Mouse (Mus musculus) layer of hippocampus, adult 2 months (tissue): ENCODE measurements at regions not wholly inside any gene's neighbourhood (a gene's known extent, or its start where the extent isn't known, plus 50 kb on each side); places are given as distances from the start of the nearest gene placed in this dataset.
A peak's percentile ranks its signal among the peaks of the same experiment; 100 is the strongest.

Experiments used
- DNase-seq, 2 experiments: peaks; one replicate each; pipeline ENCODE4 v3.0.0; 2022; ENCODE audit warnings: low spot score in 2 of 2
- H3K27ac ChIP-seq: fragments of 200-600 bp; 2 replicates; pipeline ENCODE4 v1.8.1; 2022
- H3K4me3 ChIP-seq: fragments of 200-600 bp; 2 replicates; pipeline ENCODE4 v1.8.1; 2022; ENCODE audit warnings: mild to moderate bottlenecking
- CTCF ChIP-seq: fragments of 200-600 bp; conservative IDR thresholded peaks from 2 replicates; pipeline ENCODE4 v1.8.1; 2022; ENCODE audit warnings: antibody characterized with exemption, mild to moderate bottlenecking, moderate library complexity

DNA sequence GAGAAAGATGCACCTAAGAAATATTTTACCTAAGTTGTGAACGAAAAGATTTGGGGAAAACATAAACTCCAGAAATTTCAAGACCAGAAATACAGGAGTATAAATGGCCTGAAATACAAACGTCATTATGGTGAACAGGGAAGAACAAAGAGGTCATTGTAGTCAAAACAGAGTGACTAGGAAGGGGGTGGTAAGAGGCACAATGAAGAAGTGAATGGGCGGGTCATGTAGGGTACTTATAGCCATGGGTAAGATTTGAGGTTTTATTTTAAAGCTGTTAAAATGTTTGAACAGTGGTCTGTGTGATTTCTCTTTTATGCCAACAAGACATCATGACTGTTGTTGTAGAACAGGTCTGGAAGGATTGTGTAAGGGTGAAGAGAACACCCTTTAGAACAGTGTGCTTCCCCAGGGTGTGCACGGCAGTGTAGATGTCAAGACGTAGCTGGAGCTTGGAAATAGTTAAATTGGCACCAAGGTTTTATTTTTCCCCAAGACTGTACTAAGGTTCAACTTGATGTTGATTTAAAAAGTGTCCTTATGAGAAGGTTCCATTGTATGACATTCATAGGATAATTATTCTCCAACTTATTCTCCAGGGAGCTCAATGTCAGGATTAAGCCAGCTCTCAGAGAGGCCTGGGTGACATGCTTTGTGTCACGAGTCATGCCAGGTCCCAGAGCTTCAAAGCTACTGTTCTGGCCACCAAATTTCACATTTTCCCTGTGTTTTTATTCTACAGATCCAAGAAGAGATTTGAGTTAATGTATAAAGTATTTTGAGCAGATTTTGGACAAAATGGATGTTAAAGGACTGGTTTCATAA is 255.6 kb downstream of the Ptprc start:
- H3K4me3 ChIP-seq: no peak overlapping the region
- TF ChIP-seq CTCF: no peak
- H3K27ac ChIP-seq: peak overlapping the region; percentile 36; the same call in 1 of the 2 replicates
- no peak for DNase-seq

DNA sequence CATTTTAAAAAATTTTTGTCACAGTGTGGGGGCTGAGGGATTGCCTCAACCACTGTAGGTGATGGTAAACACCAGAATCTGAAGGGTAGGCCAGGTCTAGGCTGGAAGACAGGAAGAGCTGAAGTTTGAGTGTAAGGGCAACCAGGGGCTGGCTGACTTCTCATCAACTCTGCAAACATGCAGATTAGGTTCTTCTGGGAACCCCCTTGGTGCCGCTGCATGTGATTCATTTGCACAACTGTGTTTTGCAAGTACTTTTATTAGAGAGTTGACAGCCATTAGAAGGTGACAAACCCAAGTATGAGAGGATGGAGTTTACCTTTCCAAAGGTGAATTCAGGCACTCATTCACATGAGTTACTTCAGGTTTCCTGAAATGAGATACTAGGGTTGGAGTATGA is 258.1 kb downstream of the Ptprc start:
- Histone ChIP-seq H3K27ac (no peak overlapping the region), H3K4me3 (no peak overlapping the region)
- no peak for DNase-seq
- no peak for TF ChIP-seq CTCF

DNA sequence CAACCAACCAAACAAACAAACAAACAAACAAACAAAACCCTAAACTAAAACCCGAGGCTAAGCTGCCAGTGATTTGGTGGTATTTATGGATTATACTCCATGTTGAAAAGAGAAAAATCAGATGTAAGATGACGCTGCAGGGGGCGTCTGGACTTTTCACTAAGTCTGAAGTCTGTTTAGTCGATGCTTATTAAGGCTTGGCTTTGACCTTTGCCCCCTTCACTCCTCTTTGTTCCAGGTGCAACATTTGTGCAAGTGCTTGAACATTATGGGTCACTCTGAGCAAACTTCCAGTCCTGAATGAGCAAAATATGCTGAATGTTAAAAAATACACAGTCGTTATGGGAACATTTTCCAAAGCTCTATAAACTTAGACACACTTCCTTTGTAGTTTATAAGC is 268.6 kb downstream of the Ptprc start:
- DNase-seq: no peak
- TF ChIP-seq CTCF: no peak
- Histone ChIP-seq H3K27ac (no peak overlapping the region; the same call in 1 of the 2 replicates), H3K4me3 (no peak overlapping the region)

DNA sequence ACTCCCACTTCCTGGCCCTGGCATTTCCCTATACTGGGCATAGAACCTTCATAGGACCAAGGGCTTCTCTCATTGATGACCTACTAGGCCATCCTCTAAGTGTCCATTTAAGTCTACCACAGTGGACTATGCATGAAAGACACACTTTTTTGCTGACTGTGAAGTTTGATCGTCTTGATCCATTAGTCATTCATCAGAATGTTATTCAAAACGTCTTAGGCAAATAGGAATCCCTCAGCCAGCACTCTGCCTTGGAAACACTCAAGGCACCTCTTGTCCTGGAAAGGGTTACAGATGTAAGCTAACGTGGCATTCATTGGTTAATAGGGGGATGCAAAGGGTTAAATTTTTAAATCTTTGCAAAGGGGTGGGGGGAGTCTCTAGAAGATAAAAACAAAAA is 269.0 kb downstream of the Ptprc start:
- H3K27ac ChIP-seq: no peak overlapping the region
- no peak for TF ChIP-seq CTCF
- no peak for DNase-seq
- no peak overlapping the region for H3K4me3 ChIP-seq

DNA sequence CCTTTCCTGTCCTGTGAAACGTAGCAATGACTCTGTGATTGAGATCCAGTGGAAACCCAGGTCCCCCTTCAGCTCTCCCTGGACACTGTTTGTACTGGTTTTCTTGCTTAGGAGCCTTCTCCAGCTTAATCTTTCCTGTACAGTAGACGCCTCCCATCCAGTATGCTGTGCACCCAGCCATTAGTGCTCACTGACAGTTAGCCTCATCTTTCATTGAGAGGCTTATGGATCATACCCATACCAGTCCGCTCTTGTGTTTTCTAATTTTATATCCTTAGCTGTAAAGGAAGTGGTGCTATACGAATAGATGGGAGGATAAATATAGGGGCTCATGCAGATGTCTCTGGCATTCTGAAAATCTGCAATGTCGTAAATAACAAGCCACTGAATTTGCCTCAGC is 269.9 kb downstream of the Ptprc start:
- TF ChIP-seq CTCF: no peak
- H3K4me3 ChIP-seq: no peak overlapping the region; the same call in 1 of the 2 replicates
- H3K27ac ChIP-seq: peak overlapping the region; percentile 91
- DNase-seq: no peak

DNA sequence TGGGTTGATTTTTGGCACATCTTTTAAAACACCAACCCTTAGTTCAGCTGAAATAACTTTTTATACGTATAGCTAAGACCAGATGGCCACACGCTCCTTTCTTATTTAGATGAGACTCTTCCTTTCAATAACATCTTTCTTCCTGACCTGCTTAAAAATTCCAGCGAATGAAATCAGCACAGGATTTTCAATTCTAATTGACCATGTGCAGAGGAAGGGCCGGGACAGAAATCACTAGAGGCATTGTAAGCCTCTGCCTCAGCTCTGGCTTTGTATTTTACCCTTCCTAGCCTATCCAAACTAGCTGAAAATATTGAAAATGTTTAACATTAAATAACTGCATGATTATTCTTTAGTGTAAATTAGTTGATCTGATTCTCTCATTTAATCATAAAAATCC is 272.2 kb downstream of the Ptprc start:
- H3K4me3 ChIP-seq: peak overlapping the region; percentile 65; the same call in 1 of the 2 replicates
- TF ChIP-seq CTCF: no peak
- peak overlapping the region; percentile 91 for H3K27ac ChIP-seq
- DNase-seq: no peak

DNA sequence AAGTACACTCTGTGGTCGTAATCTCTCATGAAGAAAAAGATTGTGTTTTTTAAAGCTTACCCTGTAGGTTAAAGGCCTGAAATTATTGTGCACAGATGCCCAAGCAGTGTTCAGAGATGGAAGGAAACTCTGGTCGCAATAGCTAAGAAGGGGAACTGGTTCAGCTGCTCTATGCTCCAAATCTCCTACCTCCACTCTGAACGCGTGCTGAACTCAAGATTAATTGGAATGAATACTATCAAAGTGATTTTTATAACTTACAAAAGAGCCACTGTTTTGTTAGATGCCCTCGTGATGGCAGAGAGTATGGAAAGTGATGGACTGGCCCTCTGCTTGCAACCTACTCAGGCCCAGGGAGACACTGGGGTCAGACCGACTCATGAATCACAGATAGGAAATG is 272.6 kb downstream of the Ptprc start:
- Histone ChIP-seq H3K27ac (peak overlapping the region; percentile 91), H3K4me3 (peak overlapping the region; percentile 65)
- no peak for DNase-seq
- no peak for TF ChIP-seq CTCF

DNA sequence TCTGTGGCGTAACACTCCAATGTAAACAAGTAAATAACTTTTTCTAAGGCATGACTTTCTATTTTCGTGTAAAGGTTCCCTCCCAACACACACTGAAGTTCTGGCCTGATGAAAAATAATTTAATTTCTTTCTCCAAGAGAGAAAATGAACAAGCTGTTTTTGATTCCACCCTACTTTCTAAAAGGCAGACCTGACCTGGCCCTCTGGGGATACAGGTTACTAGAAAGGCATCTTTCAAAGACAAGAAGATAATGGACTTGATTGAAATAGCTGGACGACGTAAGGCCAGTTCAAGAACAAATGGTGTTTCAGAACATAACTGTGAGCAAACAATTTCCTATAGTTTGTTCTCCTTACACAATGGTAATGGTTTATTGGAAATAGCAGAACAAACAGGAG is 273.5 kb downstream of the Ptprc start:
- TF ChIP-seq CTCF: no peak
- Histone ChIP-seq H3K4me3 (peak overlapping the region; percentile 65), H3K27ac (peak overlapping the region; percentile 91)
- no peak for DNase-seq

DNA sequence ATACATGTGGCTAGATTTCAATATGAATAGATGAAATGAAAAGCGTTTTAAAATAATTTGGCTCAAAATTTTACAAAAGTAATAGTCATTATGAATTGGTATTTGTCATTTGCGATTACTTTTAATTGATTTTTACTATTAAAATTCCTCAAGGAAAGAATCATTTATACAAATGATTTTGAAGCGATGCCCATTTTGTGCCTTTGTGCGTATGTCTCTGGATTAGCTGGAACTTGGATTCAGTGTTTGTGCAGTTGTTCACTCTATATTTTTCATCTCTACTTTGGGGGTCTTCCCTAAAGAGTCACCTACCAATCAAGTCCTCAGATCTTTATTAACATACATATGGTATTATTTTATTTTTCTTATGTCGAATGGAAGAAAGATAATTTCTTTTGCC is 274.3 kb downstream of the Ptprc start:
- Histone ChIP-seq H3K27ac (peak overlapping the region; percentile 91), H3K4me3 (peak overlapping the region; percentile 65)
- TF ChIP-seq CTCF: no peak
- DNase-seq: no peak

DNA sequence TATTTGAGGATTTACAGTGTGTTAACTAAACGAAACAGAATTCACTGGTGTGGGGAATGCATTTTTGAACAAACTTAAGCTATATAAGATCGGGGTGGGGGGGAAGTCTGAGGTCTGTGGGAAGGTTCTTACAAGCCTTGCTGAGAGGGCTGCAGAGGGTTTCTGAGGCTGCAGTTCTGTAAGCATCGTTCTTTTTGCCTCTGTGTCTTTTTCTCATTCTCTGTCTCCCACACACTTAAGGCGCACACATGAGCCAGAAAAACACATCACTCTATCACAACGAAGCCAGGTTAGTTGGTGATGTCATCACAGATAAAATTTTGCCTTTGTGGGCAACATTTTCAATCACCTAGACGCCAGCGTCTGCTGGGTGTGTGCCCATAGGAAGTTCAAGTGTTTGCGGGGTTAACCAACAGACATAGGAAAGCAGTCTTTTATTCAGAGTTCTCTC is 274.9 kb downstream of the Ptprc start:
- TF ChIP-seq CTCF: no peak
- DNase-seq: no peak
- Histone ChIP-seq H3K4me3 (peak overlapping the region; percentile 65), H3K27ac (peak overlapping the region; percentile 91)

DNA sequence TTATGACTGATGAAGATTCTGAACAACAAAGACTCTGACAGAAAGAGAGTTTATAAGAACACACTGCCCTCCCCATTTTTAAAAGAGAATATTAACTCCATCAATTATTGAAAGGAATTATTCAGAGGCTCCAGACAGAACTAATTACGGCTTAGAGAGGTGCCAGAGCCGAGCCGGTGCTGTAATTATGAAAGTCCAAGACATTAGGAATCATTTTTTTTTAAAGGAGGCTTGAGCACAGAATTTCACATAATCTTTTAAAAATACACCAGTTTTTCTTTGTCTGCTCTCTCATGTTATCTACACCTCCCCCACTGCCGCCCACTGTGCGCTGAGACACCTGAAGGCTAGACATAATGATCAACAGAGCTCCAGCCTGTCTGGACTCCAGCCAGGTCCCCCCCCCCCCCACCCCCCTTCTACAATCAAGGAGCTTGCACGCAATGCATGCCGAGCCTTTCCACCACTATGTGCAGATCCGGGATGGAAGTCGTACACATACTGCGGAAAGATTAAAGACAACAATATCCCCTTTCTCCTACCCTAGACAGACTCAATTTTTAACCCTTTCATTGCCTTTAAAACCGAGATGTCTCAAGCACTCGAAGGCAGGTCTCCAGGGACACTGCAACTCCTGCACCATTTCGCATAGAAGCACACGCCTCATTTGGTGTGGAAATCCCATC is 275.4 kb downstream of the Ptprc start:
- DNase-seq: no peak
- H3K4me3 ChIP-seq: peak overlapping the region; percentile 65
- peak overlapping the region; percentile 91 for H3K27ac ChIP-seq
- no peak for TF ChIP-seq CTCF

DNA sequence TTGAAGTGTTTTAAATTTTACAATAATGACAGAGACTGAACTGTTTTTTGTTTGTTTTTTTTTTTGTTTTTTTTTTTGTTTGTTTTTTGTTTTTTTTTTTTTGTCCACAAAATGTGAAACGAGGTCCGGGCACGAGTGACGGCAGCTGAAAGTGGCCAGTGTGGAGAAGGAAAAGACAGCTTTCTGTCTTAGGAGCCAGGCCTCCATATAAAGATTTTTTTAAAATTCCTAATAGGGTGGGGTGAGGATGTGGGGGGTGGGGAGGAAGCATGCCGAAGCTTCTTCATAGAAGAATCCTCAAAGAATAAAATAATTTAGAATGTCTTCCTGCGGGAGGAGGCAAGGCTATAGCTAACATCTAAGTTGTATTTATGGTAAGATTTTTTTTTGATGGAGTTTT is 276.2 kb downstream of the Ptprc start:
- peak overlapping the region; percentile 91 for H3K27ac ChIP-seq
- no peak for TF ChIP-seq CTCF
- no peak for DNase-seq
- H3K4me3 ChIP-seq: peak overlapping the region; percentile 65

DNA sequence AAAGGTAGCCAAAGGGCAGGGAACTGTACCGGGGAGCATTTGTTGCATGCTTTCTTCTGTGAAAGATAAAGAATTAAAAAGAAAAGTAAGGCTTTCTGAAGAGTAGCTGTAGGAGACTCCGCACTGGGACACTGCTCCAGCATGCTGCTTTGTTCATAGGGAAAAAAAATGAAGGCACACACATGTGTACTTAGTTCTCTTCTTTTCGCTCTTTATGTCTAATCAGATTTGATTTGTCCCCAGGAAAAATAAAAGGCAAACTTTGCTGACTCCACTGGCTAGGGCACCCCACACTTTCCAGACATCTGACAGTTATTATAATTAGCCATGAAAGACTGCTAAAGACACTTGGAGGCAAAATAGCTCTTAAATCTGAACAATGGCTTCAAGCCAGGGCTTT is 276.6 kb downstream of the Ptprc start:
- Histone ChIP-seq H3K27ac (peak overlapping the region; percentile 91), H3K4me3 (peak overlapping the region; percentile 65)
- no peak for DNase-seq
- TF ChIP-seq CTCF: no peak
